Mouse (Mus musculus) bone marrow macrophage, adult 2 months (primary cell): ENCODE results near the gene Ank. TPM values are rescaled to one million over a fixed set of nuclear protein-coding genes. Genes with fewer than 3 reads are reported as not detected.

Source experiments
- H3K27ac ChIP-seq: 2 replicates; pipeline ENCODE4 v1.5.1; 2012; ENCODE audit warnings: low read depth, low read length; ENCODE audit not compliant: insufficient read depth
- H3K4me1 ChIP-seq: 2 replicates; pipeline ENCODE4 v1.6.1; 2012; ENCODE audit warnings: low read length; ENCODE audit not compliant: control insufficient read depth, insufficient read depth
- H3K4me3 ChIP-seq: 2 replicates; pipeline ENCODE4 v1.5.1; 2012; ENCODE audit warnings: mild to moderate bottlenecking, low read length, moderate library complexity; ENCODE audit not compliant: insufficient read depth
- CTCF ChIP-seq: IDR thresholded peaks from 2 replicates; pipeline ENCODE4 v1.5.1; 2012; ENCODE audit warnings: low read depth, mild to moderate bottlenecking, low read length, moderate library complexity
- POLR2A ChIP-seq: IDR thresholded peaks from 2 replicates; pipeline ENCODE4 v1.6.1; 2012; ENCODE audit warnings: mild to moderate bottlenecking, low read depth, low read length, borderline replicate concordance
- polyA plus RNA-seq: library from polyadenylated mRNA; stranded (reverse); fragments of >200 nt; gene quantifications from 2 replicates; pipeline ENCODE4 v1.2.4, GENCODE M21; 2012; ENCODE audit not compliant: missing spikeins, insufficient read depth, insufficient read length

Ank gene
- polyA plus RNA-seq, 1 experiment: 65.5 TPM

- H3K4me1 ChIP-seq: peaks cover 5% of the 10 kb centered on the region
- TF ChIP-seq POLR2A (no peak), CTCF (no peak)
- H3K4me3 ChIP-seq: no peak overlapping the region
- H3K27ac ChIP-seq: no peak overlapping the region
These were observed 167.7 kb downstream of the Ank start for GRCm38 (mm10) chr15:27633941-27634900.

- H3K4me1 ChIP-seq: no peaks in the 10 kb centered on the region
- H3K4me3 ChIP-seq: no peak overlapping the region
- no peak overlapping the region for H3K27ac ChIP-seq
- TF ChIP-seq POLR2A: no peak
- no peak for TF ChIP-seq CTCF
These were observed 174.7 kb downstream of the Ank start for GRCm38 (mm10) chr15:27641171-27641570.

- H3K27ac ChIP-seq: no peak overlapping the region
- no peak overlapping the region for H3K4me3 ChIP-seq
- no peaks in the 10 kb centered on the region for H3K4me1 ChIP-seq
- no peak for TF ChIP-seq POLR2A
- TF ChIP-seq CTCF: peak; percentile 76
These were observed 176.4 kb downstream of the Ank start for GRCm38 (mm10) chr15:27642895-27643294.

Other genes with a start within 250 kb of the Ank start
- 98.6 and 100 TPM in 2 replicates for gene Otulin, start 164.0 kb downstream of the Ank start, polyA plus RNA-seq
- 256 and 264 TPM in 2 replicates for gene Otulinl, start 214.9 kb downstream of the Ank start, polyA plus RNA-seq